Mouse (Mus musculus) kidney, adult 9 months (tissue): ENCODE measurements around the gene Tfap2a.

Experiments
- DNase-seq: peaks from one replicate; pipeline ENCODE4 v3.0.0; 2022

Tfap2a gene

GRCm38 (mm10) chr13:40711661-40712525 lies 26.3 kb downstream of the Tfap2a start:
- no peak for DNase-seq

GRCm38 (mm10) chr13:40710062-40710342 lies 28.2 kb downstream of the Tfap2a start:
- DNase-seq: no peak

GRCm38 (mm10) chr13:40709321-40710061 lies 28.7 kb downstream of the Tfap2a start:
- DNase-seq: no peak

- no peak for DNase-seq
Measured at GRCm38 (mm10) chr13:40708913-40709312, 29.3 kb downstream of the Tfap2a start.

- no peak for DNase-seq
Measured at GRCm38 (mm10) chr13:40708271-40708670, 29.9 kb downstream of the Tfap2a start.

GRCm38 (mm10) chr13:40707646-40708045 lies 30.5 kb downstream of the Tfap2a start:
- no peak for DNase-seq

GRCm38 (mm10) chr13:40706612-40707011 lies 31.6 kb downstream of the Tfap2a start:
- no peak for DNase-seq

GRCm38 (mm10) chr13:40705821-40706425 lies 32.3 kb downstream of the Tfap2a start:
- no peak for DNase-seq

GRCm38 (mm10) chr13:40704864-40705455 lies 33.2 kb downstream of the Tfap2a start:
- DNase-seq: no peak

- no peak for DNase-seq
Measured at GRCm38 (mm10) chr13:40703982-40704501, 34.1 kb downstream of the Tfap2a start.

- no peak for DNase-seq
Measured at GRCm38 (mm10) chr13:40703123-40703797, 34.9 kb downstream of the Tfap2a start.

GRCm38 (mm10) chr13:40702361-40703122 lies 35.6 kb downstream of the Tfap2a start:
- DNase-seq: no peak

GRCm38 (mm10) chr13:40701691-40702090 lies 36.5 kb downstream of the Tfap2a start:
- DNase-seq: no peak

GRCm38 (mm10) chr13:40685790-40686189 lies 52.4 kb downstream of the Tfap2a start:
- DNase-seq: no peak

- no peak for DNase-seq
Measured at GRCm38 (mm10) chr13:40676730-40677129, 61.4 kb downstream of the Tfap2a start.
